Mouse (Mus musculus): ENCODE data around the gene Rundc3a. TPM values are rescaled to one million over a fixed set of nuclear protein-coding genes. Genes with fewer than 3 reads are reported as not detected.

Rundc3a gene
- polyA plus RNA-seq, 1 experiment from 2014 or later: 5.3 TPM

- H3K27me3 ChIP-seq (replicated peaks; ENCODE audit: control insufficient read depth, insufficient read depth, low read length): no peaks in the 10 kb centered on the region
- ATAC-seq: no peak
- H3K4me2 ChIP-seq (replicated peaks; ENCODE audit: low read depth): peak overlapping the region; percentile 87
- H3K4me3 ChIP-seq (ENCODE audit: low read depth, low read length): 0 out of 2 replicates have a peak overlapping the region, but pooled peaks have one; percentile 70
- H3K9me3 ChIP-seq (ENCODE audit: control insufficient read depth): no peaks in the 10 kb centered on the region
- peaks cover 36% of the 10 kb centered on the region for H3K36me3 ChIP-seq (ENCODE audit: control insufficient read depth, insufficient read depth)
- H3K9ac ChIP-seq (ENCODE audit: low read depth, low read length): no peak overlapping the region
- H3K27ac ChIP-seq (ENCODE audit: low read depth, low read length): no peak overlapping the region
- no peak for TF ChIP-seq CTCF (IDR thresholded peaks at IDR 0.05; ENCODE audit: low read depth)
- peaks cover 2% of the 10 kb centered on the region; the same call in 1 of the 2 replicates for H3K4me1 ChIP-seq (replicated peaks; ENCODE audit: control insufficient read depth, insufficient read depth, low read length)
- 78% methylated on average over 11 of the region's 11 CpGs for WGBS
These were observed 12.5 kb downstream of the Rundc3a start for GRCm38 (mm10) chr11:102405544-102406285.

GRCm38 (mm10) chr11:102406401-102406800 is 13.2 kb downstream of the Rundc3a start:
- H3K4me2 ChIP-seq (replicated peaks; ENCODE audit: low read depth): peak overlapping the region; percentile 87
- peaks cover 36% of the 10 kb centered on the region for H3K36me3 ChIP-seq (ENCODE audit: control insufficient read depth, insufficient read depth)
- H3K4me3 ChIP-seq (ENCODE audit: low read depth, low read length): peak overlapping the region; percentile 70
- peak overlapping the region; percentile 93 for H3K27ac ChIP-seq (ENCODE audit: low read depth, low read length)
- no peak for ATAC-seq
- H3K9me3 ChIP-seq (ENCODE audit: control insufficient read depth): no peaks in the 10 kb centered on the region
- WGBS: 10% methylated on average over 3 of the region's 3 CpGs
- H3K9ac ChIP-seq (ENCODE audit: low read depth, low read length): peak overlapping the region; percentile 60
- TF ChIP-seq CTCF (IDR thresholded peaks at IDR 0.05; ENCODE audit: low read depth): no peak
- peaks cover 2% of the 10 kb centered on the region; the same call in 1 of the 2 replicates for H3K4me1 ChIP-seq (replicated peaks; ENCODE audit: control insufficient read depth, insufficient read depth, low read length)
- no peaks in the 10 kb centered on the region for H3K27me3 ChIP-seq (replicated peaks; ENCODE audit: control insufficient read depth, insufficient read depth, low read length)

- no peak for TF ChIP-seq CTCF (IDR thresholded peaks at IDR 0.05; ENCODE audit: low read depth)
- H3K27me3 ChIP-seq (replicated peaks; ENCODE audit: control insufficient read depth, insufficient read depth, low read length): no peaks in the 10 kb centered on the region
- H3K36me3 ChIP-seq (ENCODE audit: control insufficient read depth, insufficient read depth): peaks cover 29% of the 10 kb centered on the region
- H3K4me3 ChIP-seq (ENCODE audit: low read depth, low read length): peak overlapping the region; percentile 70
- ATAC-seq: peak; percentile 75
- under 1% methylated on average over 78 of the region's 85 CpGs for WGBS
- peak overlapping the region; percentile 87 for H3K4me2 ChIP-seq (replicated peaks; ENCODE audit: low read depth)
- H3K27ac ChIP-seq (ENCODE audit: low read depth, low read length): peak overlapping the region; percentile 93
- H3K9me3 ChIP-seq (ENCODE audit: control insufficient read depth): no peaks in the 10 kb centered on the region
- H3K4me1 ChIP-seq (replicated peaks; ENCODE audit: control insufficient read depth, insufficient read depth, low read length): peaks cover 2% of the 10 kb centered on the region; the same call in 1 of the 2 replicates
- H3K9ac ChIP-seq (ENCODE audit: low read depth, low read length): peak overlapping the region; percentile 60
These were observed 14.0 kb downstream of the Rundc3a start for GRCm38 (mm10) chr11:102406900-102407833.

- peak within 1 kb of the TSS; percentile 87 for H3K4me2 ChIP-seq (replicated peaks; ENCODE audit: low read depth)
- under 1% methylated on average over 19 of the region's 19 CpGs for WGBS
- no peaks in the 10 kb centered on the region for H3K27me3 ChIP-seq (replicated peaks; ENCODE audit: control insufficient read depth, insufficient read depth, low read length)
- peaks cover 2% of the 10 kb centered on the region; the same call in 1 of the 2 replicates for H3K4me1 ChIP-seq (replicated peaks; ENCODE audit: control insufficient read depth, insufficient read depth, low read length)
- peak within 1 kb of the TSS; percentile 93 for H3K27ac ChIP-seq (ENCODE audit: low read depth, low read length)
- H3K36me3 ChIP-seq (ENCODE audit: control insufficient read depth, insufficient read depth): peaks cover 23% of the 10 kb centered on the region
- peak within 1 kb of the TSS; percentile 60 for H3K9ac ChIP-seq (ENCODE audit: low read depth, low read length)
- TF ChIP-seq CTCF (IDR thresholded peaks at IDR 0.05; ENCODE audit: low read depth): no peak
- peak within 1 kb of the TSS; percentile 70 for H3K4me3 ChIP-seq (ENCODE audit: low read depth, low read length)
- no peak for ATAC-seq
- no peaks in the 10 kb centered on the region for H3K9me3 ChIP-seq (ENCODE audit: control insufficient read depth)
These were observed 14.6 kb downstream of the Rundc3a start, which contains the start of gene Slc25a39 for GRCm38 (mm10) chr11:102407834-102408215. Gene Slc25a39, minus strand, starts transcription at chr11:102407946.

- H3K9ac ChIP-seq (ENCODE audit: low read depth, low read length): peak overlapping the region; percentile 60
- H3K4me3 ChIP-seq (ENCODE audit: low read depth, low read length): peak overlapping the region; percentile 70
- H3K27me3 ChIP-seq (replicated peaks; ENCODE audit: control insufficient read depth, insufficient read depth, low read length): no peaks in the 10 kb centered on the region
- ATAC-seq: peak; percentile 88
- WGBS: under 1% methylated on average over 32 of the region's 32 CpGs
- peaks cover 2% of the 10 kb centered on the region; the same call in 1 of the 2 replicates for H3K4me1 ChIP-seq (replicated peaks; ENCODE audit: control insufficient read depth, insufficient read depth, low read length)
- no peaks in the 10 kb centered on the region for H3K9me3 ChIP-seq (ENCODE audit: control insufficient read depth)
- TF ChIP-seq CTCF (IDR thresholded peaks at IDR 0.05; ENCODE audit: low read depth): no peak
- peaks cover 17% of the 10 kb centered on the region for H3K36me3 ChIP-seq (ENCODE audit: control insufficient read depth, insufficient read depth)
- H3K4me2 ChIP-seq (replicated peaks; ENCODE audit: low read depth): peak overlapping the region; percentile 87
- H3K27ac ChIP-seq (ENCODE audit: low read depth, low read length): peak overlapping the region; percentile 93
These were observed 15.2 kb downstream of the Rundc3a start for GRCm38 (mm10) chr11:102408344-102408876.

Measured in intestine, postnatal 0 days (tissue).